Mouse (Mus musculus) mouse embryonic stem cell (cell line): ENCODE data around the gene Gm49353.

Experiments
- in situ Hi-C, 2 experiments: fragments of 300-500 bp; cut with MboI; formaldehyde crosslinking; loops; 1 replicate in 1 of 2; 3 replicates in 1 of 2; pipeline ENCODE4 v1.14.3; 2019 to 2020; ENCODE audit warnings: low sequenced_read_pairs in 2 of 2, low pct_unique_long_range_greater_than_20kb in 1 of 2, mixed read lengths in 1 of 2; ENCODE audit not compliant: unreplicated experiment in 1 of 2

Gene Gm49353

DNA sequence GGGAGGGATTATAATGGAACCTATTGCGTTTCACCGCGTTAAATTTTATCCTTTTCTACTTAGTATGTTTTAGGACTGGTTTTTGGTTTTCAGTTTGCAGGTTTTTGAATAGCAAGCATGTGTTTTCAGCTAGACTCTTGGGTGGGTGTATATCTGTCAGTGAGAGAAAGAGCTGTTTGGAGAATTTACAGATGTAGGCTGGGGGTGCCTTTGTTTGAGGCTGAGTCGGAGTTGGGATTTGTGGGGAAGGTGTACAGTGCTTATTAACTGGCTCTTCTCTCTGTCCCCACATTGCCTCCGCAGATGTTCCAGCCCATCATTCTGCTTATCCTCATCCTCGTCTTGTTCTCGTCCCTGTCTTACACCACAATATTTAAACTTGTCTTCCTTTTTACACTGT is at the start of gene Gm49353:
Gene Gm49353 (plus strand): TSS at position 313 of the 400 bp plus-strand sequence.
- in situ Hi-C loops, result no loop called here

DNA sequence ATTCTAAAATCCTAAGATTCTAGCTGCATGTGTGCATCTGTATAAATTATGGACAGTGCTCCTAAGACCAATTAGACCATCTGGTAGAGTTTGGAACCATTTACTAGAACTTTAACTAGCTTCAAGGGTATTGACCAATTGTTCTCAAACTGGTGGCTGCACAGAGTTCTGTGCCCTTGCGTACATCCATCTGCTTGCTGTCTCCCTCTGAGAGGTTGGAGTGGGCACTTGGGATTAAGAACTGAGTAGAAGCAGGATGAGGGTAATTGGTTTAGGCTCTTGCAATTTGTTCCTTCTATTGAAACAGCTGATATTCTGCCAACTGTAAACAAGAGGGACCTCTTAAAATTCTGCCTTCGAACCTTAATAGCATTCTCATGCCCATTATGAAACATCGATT is 43.5 kb upstream of the Gm49353 start:
- in situ Hi-C loops, result no loop called here

DNA sequence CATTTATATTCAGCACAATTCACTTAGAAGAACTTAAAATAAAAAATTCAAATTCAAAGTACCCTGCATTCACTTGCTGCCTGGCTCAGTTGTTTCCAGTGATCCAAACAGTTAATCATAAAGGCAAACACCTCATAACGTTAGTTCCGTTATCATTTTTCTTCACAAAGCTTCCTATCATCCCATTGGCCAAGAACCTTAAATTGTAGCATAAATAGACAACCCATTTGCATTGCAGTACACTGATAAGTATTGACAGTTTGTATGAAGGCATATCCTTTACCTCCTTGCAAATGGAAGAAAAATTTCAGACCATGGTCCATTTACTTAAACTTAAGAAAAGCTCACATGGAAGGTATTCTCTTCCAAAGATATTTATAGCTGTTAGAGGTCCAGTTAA is 37.1 kb upstream of the Gm49353 start:
- in situ Hi-C loops, result no loop called here

DNA sequence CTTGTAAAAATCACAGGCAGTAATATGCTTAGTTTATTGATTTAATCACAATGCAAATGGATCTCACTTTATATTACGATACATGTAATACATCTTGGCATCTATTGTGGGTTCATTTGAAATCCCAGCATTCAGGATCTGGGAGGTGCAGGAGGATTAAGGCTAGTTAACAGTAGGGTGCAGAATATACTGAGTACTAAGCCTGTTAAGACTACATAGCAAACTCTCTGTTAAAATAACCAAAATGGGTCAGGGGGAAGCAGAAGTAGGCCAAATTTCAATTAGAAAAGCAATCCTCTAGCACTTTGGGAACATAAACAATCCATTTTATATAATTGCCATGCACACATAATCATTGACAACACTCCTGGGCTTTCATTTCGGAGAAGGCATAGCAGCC is 25.0 kb upstream of the Gm49353 start:
- in situ Hi-C loops, result no loop called here

DNA sequence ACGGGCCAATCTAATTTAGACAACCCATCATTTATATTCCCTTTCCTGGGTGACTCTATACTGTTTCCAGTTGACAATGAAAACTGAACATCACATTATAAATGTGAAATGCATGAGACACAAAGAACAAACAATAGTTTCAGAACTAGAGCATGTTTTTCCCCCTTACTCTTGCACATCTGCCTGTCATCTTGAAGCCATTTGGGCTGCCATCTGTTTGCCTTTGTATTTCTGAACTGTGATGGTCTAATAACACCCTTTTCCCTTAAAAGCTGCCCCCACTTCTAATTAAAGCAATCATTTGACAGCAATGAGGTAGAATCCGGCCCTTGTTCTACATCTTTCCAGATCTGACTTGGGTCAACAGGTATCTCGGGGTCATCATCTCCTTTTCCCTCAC is 23.1 kb upstream of the Gm49353 start:
- in situ Hi-C loops, result no loop called here

DNA sequence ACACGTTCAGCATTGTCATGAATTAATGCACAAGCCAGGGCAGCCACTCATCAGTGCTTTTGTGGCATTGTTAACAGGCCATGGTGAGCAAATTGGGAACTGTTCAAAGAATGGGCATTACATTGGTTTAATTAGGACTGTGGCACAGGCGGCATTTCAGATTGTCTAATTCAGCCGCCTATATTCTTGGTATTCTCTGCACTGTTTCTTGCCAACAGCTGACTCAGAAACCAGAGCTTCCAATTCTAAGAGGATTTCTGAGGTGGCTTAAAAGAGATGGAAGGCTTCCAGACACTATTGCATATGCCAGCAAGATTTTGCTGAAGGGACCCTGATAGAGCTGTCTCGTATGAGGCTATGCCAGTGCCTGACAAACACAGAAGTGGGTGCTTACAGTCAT is 21.9 kb upstream of the Gm49353 start:
- in situ Hi-C loops, result no loop called here

DNA sequence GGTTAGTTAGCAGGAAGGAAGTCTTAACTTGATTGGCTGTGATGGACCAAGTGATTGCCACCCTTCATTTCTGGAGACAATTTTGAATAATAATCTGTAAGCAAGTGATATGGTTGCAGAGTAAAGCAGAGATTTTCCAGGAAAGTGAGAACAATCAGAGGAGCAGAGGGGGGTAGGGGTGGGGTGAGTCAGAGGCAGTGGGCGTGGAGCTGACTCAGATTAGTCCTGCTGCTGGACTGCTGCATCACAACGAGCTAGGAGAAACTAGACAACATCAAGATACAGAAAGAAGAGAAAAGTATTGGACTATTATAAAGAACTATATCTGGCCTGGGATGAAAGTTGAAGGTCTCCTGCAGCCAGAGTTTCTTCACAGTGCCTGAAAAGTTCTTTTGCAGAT is 20.8 kb upstream of the Gm49353 start:
- in situ Hi-C loops, result no loop called here

DNA sequence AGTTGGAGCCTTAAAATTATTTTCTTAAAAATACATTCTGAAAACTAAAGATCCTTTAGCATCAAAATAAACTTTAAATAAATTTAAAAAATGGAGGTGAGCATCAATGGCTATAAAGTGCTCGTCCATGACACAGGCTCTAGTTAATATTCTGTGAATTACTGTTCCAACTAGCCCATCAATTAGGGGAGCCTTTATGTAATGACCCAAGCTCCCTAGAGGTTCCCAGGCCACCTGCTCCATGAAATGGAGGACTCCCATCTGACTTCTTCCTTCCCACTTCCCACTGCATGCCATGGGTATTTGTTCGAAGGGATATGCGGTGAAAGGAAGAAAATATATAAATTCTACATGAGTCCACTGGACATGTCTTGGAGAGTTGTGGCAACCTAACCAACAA is 18.5 kb upstream of the Gm49353 start:
- in situ Hi-C loops, result no loop called here

DNA sequence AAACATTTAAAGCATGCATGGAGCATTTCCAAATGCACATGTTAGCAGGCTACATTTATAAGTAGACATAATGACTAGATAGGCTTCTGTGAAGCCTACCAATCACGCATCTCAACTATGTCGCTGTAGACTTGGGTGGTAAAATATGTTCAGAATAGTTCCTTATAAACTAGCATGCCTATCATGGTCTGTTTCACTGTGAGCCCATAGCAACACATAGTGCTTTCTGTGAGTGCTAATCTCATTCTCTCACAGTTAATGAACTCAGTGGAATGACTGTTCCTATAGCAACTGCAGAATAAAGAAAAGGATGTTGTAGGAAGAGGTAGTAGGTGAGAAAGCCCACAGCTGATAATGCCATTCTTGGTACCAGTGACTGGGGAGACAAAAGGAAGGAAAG is 17.7 kb upstream of the Gm49353 start:
- in situ Hi-C loops, result no loop called here

DNA sequence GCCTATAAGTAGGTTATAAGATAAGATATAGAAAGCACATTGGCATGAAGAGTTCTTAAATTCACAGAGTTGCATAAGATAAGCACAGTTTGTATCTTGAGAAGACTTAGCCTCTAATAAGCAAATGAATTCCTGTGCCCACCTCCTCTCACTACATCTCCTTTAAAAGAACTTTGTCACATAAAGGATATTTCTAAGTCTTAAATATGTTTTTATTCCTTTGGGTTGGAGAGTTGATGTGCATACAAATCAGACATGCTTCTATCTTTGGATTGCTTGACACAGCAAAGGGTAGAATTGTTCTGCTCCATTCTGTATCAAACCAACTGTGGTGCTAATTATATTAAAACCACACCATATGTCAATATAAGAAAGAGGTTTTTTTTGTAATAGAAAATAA is 5.0 kb upstream of the Gm49353 start:
- in situ Hi-C loops, result no loop called here

DNA sequence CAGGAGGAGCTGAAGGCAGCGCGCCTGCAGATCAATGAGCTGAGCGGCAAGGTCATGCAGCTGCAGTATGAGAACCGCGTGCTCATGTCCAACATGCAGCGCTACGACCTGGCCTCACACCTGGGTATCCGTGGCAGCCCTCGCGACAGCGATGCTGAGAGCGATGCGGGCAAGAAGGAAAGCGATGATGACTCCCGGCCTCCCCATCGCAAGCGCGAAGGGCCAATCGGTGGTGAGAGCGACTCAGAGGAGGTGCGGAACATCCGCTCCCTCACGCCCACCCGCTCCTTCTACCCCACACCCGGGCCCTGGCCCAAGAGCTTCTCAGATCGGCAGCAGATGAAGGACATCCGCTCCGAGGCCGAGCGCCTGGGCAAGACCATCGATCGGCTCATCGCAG is 1.9 kb upstream of the Gm49353 start:
- in situ Hi-C loops, result no loop called here

DNA sequence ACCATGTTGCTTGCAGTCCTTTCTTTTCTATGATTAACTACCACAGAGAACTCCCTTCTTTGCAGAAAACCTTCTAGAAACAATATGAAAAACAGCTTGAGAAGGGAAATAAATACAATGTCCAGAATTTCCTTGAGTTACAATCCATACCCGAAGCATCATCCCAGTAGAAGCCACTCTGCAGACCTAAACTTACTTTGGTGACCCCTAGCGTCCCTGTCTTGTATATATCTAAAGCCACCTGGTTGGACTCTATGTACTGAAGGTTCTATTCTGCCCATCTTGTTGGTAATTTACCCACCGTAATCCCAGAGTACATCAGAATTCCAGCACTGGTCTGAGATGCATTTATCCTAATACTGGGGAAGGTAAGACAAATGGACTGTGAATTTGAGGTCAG is 1.1 kb downstream of the Gm49353 start:
- in situ Hi-C loops, result no loop called here

DNA sequence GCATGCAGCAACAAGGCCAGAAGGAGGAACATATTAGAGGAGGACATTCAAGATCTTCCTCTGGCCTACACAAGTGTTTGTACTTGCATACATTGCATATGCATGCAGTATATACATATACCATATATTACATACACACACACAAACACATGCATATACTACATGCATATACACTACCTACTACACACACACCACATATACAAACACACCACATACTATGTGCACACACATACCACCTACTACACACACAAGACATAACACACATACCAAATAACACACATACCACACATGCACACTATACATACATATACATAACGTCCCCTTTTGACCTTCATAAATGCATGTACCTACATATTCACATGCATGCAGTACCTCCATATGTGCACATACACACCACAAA is 1.9 kb downstream of the Gm49353 start:
- in situ Hi-C loops, result no loop called here

DNA sequence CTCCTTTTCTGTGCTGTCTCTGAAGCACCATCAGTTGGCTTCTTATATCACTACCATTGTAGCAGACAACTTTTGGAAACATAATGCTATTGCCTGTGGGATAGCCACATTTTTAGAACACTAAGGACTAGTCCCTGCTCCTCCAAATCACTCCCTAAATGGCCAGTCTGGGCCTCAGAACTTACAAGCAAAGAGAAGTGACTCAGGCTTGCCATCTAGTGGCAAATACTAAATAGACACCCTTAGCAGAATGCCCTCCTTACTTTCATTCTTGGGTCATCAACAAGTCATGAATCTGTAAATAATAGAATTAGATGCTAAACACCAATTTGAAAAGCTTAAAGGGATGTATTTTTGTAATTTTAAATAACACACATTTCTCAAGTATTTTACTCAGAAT is 8.0 kb downstream of the Gm49353 start:
- in situ Hi-C loops, result no loop called here

DNA sequence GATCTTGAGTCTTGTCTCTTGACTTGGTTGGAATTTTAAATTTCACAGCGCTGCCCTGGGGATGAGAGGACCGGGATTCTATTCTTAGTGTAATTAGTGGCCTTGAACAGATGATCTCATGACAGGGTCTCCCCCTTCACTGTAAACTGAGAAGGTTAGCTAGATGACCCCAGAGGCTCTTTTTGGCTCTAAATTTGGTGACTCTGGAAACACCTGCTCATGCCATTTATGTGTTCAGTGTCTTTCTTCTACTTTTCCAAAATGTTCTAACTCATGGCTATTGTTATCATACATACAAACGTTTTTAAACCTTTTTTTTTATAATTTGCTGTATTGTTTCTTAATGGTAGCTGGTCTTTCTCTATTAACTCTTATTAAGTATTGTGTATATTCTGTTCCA is 10.0 kb downstream of the Gm49353 start:
- in situ Hi-C loops, result no loop called here

DNA sequence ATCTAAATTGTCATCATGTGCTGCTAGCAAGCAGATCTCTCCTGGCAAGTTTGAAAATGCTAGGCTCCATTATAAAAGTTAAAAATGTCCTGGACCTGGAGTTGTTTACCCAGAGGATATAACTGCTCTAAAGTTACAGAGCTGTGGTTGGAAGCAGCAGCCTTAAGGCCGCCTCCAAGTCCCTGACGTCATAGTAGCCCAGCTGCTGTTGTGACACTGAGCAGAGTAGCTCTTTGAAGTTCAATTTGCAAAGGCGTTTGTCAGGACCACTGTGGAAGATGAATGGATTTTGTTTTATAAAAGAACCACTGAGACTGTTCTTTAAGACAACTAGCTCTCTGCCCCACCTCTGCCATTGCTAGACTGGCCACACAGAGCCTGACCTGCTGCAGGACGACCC is 12.7 kb downstream of the Gm49353 start, which contains the start of gene 9330159F19Rik:
Gene 9330159F19Rik (plus strand): TSS at position 154 of the 400 bp plus-strand sequence.
- in situ Hi-C loops, result no loop called here

DNA sequence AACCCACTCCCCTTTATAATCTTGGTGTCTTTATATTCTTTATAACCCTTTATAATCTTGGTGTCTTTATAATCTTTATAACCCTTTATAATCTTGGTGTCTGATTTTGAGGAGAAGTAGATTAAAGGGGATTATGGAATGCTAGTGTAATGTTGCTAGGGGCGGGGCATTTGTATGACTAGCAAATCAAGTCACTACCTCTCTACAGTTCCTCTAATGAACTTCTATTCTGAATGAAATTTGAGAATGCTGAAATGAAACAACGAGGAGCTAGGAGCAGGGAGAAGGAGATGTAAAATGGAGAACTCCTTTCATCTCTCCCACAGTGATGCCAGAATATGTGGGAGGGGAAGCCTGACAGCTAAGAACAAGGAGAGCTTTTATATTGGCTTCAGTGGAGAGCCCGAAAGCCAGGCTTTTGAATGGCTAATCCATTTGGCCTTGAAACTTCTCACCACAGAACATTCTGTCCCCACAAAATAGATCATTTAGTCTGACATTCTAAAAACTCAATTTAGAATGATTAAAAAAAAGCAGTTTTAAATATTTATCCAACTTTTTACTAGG is 14.9 kb downstream of the Gm49353 start:
- in situ Hi-C loops, result no loop called here

DNA sequence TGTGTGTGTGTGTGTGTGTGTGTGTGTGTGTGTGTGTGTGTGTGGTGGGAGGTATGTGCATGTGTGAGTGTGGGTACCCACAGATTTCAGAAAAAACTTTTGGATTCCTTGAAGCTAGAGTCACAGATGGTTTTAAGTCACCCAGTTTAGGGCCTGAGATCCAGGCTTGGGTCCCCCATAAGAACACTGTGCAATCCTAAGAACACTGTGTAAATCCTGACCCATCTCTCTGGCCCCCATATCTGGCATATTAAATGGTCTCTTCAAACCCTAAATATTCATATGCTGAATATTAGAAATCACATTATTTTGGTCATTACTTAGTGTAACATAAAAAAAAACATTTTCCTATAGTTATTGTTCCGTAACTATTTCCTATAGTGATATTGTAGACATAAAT is 18.2 kb downstream of the Gm49353 start:
- in situ Hi-C loops, result no loop called here

DNA sequence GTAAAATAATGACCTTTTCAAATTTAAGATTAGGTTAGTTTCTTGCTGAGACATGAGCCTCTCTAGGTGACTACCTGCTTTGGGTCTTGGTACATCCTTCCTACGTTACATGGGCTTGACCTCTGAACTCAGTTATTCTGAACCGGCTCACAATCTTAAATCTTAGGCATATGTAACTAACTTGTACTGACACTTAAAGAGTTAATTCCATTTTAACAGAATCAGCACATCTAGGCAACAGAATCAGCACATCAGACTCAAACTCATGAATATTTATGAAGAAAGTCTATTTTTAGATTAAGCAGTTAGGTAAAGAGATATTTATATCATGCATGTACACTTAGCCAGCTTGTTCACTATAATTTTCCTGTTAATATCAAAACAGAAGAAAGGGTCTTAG is 18.7 kb downstream of the Gm49353 start:
- in situ Hi-C loops, result no loop called here

DNA sequence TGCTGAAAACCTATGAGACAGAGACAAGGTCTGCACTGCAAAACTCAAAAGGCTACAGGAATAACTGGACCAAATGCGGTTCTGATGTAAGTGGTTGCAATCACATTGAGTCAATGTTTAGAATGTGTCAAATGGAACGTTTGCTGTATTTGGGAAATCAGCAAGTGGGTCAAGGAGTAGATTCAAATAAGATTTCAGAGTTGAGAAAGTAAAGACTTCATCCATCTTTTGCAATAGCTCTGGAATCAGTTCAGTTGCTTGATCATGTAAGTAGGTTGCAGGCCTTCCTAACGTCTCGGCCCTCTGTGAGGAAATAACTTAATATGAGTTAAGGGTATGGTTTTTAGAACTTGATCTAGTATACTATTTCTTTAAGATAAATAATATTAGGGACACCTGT is 26.6 kb downstream of the Gm49353 start:
- in situ Hi-C loops, result no loop called here

DNA sequence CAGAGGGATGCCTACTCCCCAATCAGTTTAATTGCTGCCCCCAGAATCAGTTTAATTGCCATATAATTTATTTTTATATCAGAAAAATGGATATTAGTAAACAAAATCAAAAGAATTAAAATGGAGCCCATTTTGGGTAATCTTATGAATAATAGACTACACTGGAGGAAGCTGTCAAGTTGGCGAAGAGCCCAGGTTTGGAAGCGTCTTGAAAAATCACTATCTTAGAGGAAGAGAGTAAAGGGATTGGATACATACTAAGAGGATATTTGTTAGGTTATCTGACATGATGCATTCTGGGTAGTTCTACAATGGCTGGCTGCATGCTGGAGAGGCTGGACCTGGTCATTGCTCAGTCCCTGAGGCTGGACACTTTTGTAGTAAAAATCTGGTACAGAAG is 32.5 kb downstream of the Gm49353 start:
- in situ Hi-C loops, result no loop called here
